Mouse (Mus musculus) E14TG2a.4 (cell line): Measurements from ENCODE around the gene Cd8b1.
A peak's percentile ranks its signal among the peaks of the same experiment; 100 is the strongest.

ENCODE experiments used
- CTCF ChIP-seq: conservative IDR thresholded peaks from 2 replicates; pipeline ENCODE4 v1.5.1; 2014; ENCODE audit warnings: low read length
- POU5F1 ChIP-seq: IDR thresholded peaks from 2 replicates; pipeline ENCODE4 v1.6.1; 2014; ENCODE audit warnings: low read length, borderline replicate concordance

GRCm38 (mm10) chr6:71348006-71348405 lies 25.4 kb downstream of the Cd8b1 start:
- TF ChIP-seq CTCF: peak; percentile 36
- no peak for TF ChIP-seq POU5F1
